In the genomic region with DNA sequence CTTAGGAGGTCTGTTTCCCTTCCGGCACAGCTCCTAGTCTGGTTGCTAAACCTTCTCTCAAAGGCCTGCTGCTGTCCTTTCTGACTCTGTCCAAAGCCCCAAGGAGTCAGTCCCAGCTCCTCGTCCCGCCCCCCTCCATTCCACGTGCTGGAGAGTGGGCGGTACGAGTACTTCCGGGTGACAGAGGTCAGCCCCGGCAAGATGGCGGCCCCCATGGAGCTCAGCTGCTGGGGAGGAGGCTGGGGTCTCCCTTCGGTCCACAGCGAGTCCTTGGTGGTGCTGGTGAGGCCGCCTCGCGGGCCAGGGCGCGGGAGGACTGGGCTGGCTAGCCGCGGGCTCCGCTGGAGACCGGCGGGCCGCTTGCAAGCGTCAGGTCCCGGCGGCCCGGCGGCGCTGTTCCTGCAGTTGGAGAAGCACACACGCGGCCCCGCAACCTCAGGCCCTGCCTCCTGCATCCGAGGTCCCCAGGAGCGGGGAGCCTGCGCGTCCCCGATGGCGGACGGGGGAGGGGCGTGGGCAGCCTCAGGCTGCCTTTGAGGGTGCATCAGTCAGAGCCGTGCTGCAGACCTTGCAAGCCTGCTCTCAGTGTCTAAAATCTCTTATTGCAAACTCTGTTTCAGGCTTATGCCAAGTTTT, we compare ENCODE assay signal across 8 mouse cellular contexts. TPM values are rescaled to one million over a fixed set of nuclear protein-coding genes. Genes with fewer than 3 reads are reported as not detected.
A peak's percentile ranks its signal among the peaks of the same experiment; 100 is the strongest.
DNase-seq lines count a peak whose midpoint lies in the region; ATAC-seq lines count a peak whose summit lies in the region.

A gene (plus strand): TSS at position 175 of the 636 bp plus-strand sequence.

- peak within 1 kb of the TSS; percentile 86 for H3K27ac ChIP-seq in intestine, embryonic 15.5 days

- intact Hi-C loops in gastrocnemius, postnatal 36 days (cut with DNase I): loop anchor here (5.0 kb wide), 1 partner anchor 87 kb away; no protein-coding TSS in a partner anchor
- intact Hi-C loops in left cerebral cortex, postnatal 25 days (cut with DNase I): loop anchor here (10.0 kb wide), 2 partner anchors 90 to 580 kb away; no protein-coding TSS in a partner anchor

- no peaks in the 10 kb centered on the region for H3K27me3 ChIP-seq in intestine, embryonic 15.5 days (replicated peaks)

- H3K9ac ChIP-seq in intestine, embryonic 15.5 days: peak within 1 kb of the TSS; percentile 86

- H3K9me3 ChIP-seq in intestine, embryonic 15.5 days: no peaks in the 10 kb centered on the region

- peak within 1 kb of the TSS; percentile 94 for H3K4me3 ChIP-seq in intestine, embryonic 15.5 days (replicated peaks)

- peak; percentile 83 to 85 for DNase-seq in adrenal gland, adult 18-20 months (ENCODE audit: low spot score in 2 of 2)
- DNase-seq in embryo, embryonic 11 days: peak; percentile 91
- peak; percentile 74 to 77 for DNase-seq in gastrocnemius, postnatal 36 days
- peak; percentile 85 to 86 for DNase-seq in left cerebral cortex, postnatal 25 days (ENCODE audit: low spot score in 2 of 2)
- peak; percentile 87 for DNase-seq in mesoderm, embryonic 11.5 days (ENCODE audit: low read depth, low spot score)
- peak; percentile 85 for DNase-seq in right cerebral cortex, postnatal 25 days
- DNase-seq in urinary bladder, postnatal 36 days (ENCODE audit: low spot score in 2 of 2): peak; percentile 71 to 77

- peak within 1 kb of the TSS; percentile 74 for H3K4me2 ChIP-seq in intestine, embryonic 15.5 days (replicated peaks)

- H3K36me3 ChIP-seq in intestine, embryonic 15.5 days: no peaks in the 10 kb centered on the region

- peak; percentile 98 for ATAC-seq in intestine, embryonic 15.5 days

- 2% methylated on average over 40 of the region's 40 CpGs for WGBS in intestine, embryonic 15.5 days

- no peaks in the 10 kb centered on the region for H3K4me1 ChIP-seq in intestine, embryonic 15.5 days (replicated peaks)

RNA-seq across cellular contexts. Expression of the gene that starts here (rescaled TPM):
- 10 to 100 TPM; 18.1 to 24.1 TPM for total RNA-seq in adrenal gland, adult 18-20 months (2021)
- total RNA-seq in gastrocnemius, postnatal 36 days (2021): 1 to 10 TPM; 4.1 to 5.4 TPM
- polyA plus RNA-seq in intestine, embryonic 15.5 days (2015; fragmentation: Nextera tagmentation; extraction: Ambion mirVana): 3.1 and 3.6 TPM in 2 replicates
- 10 to 100 TPM; 26.2 to 29.5 TPM for total RNA-seq in left cerebral cortex, postnatal 25 days (2021)

Comparison
In these comparisons a context has a peak if more than half of its experiments do, and no peak if none do; other contexts are left out.
1. Peak in every context shown above with its lines: DNase-seq, ATAC-seq, H3K4me3 ChIP-seq and H3K27ac ChIP-seq.